Mouse (Mus musculus) hindbrain, embryonic 14.5 days (tissue): ENCODE data around the gene Rbfox2. TPM values are rescaled to one million over a fixed set of nuclear protein-coding genes. Genes with fewer than 3 reads are reported as not detected.

Experiments
- ATAC-seq: fragments of 200-750 bp; cut with Nextera tagmentation; 2 replicates; pipeline ENCODE4 v1.8.0; 2017; ENCODE audit warnings: moderate number of reproducible peaks, mild to moderate bottlenecking, moderate TSS enrichment, moderate library complexity; ENCODE audit not compliant: low FRiP score
- DNase-seq: peaks from one replicate; pipeline ENCODE4 v3.0.0-alpha.2; 2015; ENCODE audit warnings: low spot score
- H3K27ac ChIP-seq: fragments of 300-500 bp; sonication (generic); 2 replicates; pipeline ENCODE4 v1.5.1; 2014; ENCODE audit warnings: mild to moderate bottlenecking, moderate library complexity
- H3K27me3 ChIP-seq: fragments of 300-500 bp; sonication (generic); 2 replicates; pipeline ENCODE4 v1.6.1; 2014; ENCODE audit warnings: mild to moderate bottlenecking, low read length, mixed read lengths; ENCODE audit not compliant: control insufficient read depth, insufficient read depth
- H3K36me3 ChIP-seq: fragments of 300-500 bp; sonication (generic); replicated peaks from 2 replicates; pipeline ENCODE4 v1.6.1; 2014; ENCODE audit not compliant: control insufficient read depth, insufficient read depth
- H3K4me1 ChIP-seq: fragments of 300-500 bp; sonication (generic); replicated peaks from 2 replicates; pipeline ENCODE4 v1.6.1; 2014; ENCODE audit warnings: antibody characterized with exemption, low read length, mixed read lengths; ENCODE audit not compliant: control insufficient read depth, insufficient read depth
- H3K4me2 ChIP-seq: fragments of 300-500 bp; sonication (generic); replicated peaks from 2 replicates; pipeline ENCODE4 v1.6.1; 2014; ENCODE audit warnings: mild to moderate bottlenecking, moderate library complexity
- H3K4me3 ChIP-seq: fragments of 300-500 bp; sonication (generic); replicated peaks from 2 replicates; pipeline ENCODE4 v1.5.1; 2014; ENCODE audit warnings: mild to moderate bottlenecking, low read length
- H3K9ac ChIP-seq: fragments of 300-500 bp; sonication (generic); 2 replicates; pipeline ENCODE4 v1.6.1; 2014
- H3K9me3 ChIP-seq: fragments of 300-500 bp; sonication (generic); 2 replicates; pipeline ENCODE4 v1.6.1; 2016; ENCODE audit warnings: low read length; ENCODE audit not compliant: control insufficient read depth
- WGBS: fragments of 180-500 bp; shearing (Covaris S2); extraction: QIAGEN DNeasy Blood & Tissue Kit; methylation state at CpG from one replicate; pipeline ENCODE4 v1.1.7; 2014; 5-methylcytosine and 5-hydroxymethylcytosine counted together
- polyA plus RNA-seq: library from polyadenylated mRNA; unstranded; fragments of >200 nt; fragmentation: Nextera tagmentation; extraction: Ambion mirVana; gene quantifications from 2 replicates; pipeline ENCODE4 v1.2.1, GENCODE M21; 2014

Rbfox2 gene
- polyA plus RNA-seq, 1 experiment from 2014 or later, result 154 TPM

DNA sequence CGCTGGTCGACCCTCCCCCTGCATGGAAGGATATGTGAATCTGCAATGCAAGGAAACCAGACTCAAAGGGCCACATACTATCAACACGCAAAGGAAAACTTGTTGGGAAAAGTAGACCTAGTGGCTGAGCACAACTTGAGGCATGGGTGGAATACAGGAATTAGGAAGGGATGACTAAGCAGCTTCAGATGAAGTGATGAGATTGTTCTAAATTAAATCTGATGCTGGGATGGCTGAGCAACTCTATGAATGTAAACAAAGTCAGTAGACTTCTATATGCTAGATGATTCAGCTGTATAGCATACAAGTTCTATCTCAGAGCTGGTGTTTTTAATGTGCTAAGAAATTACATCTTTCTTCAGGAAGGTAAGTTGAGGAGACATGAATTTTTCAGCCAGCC is 88.8 kb downstream of the Rbfox2 start:
- ATAC-seq (no peak), DNase-seq (no peak)
- Histone ChIP-seq H3K27me3 (no peaks in the 10 kb centered on the region), H3K4me2 (no peak overlapping the region), H3K36me3 (no peaks in the 10 kb centered on the region), H3K9me3 (no peaks in the 10 kb centered on the region), H3K9ac (no peak overlapping the region), H3K4me3 (no peak overlapping the region), H3K4me1 (peaks cover 6% of the 10 kb centered on the region; the same call in 1 of the 2 replicates), H3K27ac (no peak overlapping the region)
- WGBS, result 97% methylated on average over 3 of the region's 3 CpGs

DNA sequence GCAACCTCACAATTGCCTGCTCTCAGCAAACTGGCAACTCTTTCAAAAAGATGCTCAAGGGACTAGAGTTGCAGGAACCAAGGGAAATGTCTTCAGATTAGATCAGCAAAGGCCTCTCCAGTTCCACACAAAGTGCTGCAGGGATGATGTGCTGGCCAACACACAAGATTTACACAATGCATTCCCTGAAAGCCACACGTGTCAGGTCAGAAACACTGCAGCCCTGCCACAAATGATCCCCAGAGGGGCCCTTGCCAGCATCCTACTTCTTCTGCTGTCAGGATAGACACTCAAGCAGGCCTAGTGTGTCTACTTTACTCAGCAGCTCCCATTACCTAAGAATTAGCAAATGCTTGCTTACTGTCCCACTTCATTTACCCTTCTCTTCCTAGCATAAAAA is 89.3 kb downstream of the Rbfox2 start:
- ATAC-seq (no peak), DNase-seq (no peak)
- no peak overlapping the region for H3K9ac ChIP-seq
- H3K27ac ChIP-seq, result no peak overlapping the region
- H3K36me3 ChIP-seq, result no peaks in the 10 kb centered on the region
- no peaks in the 10 kb centered on the region for H3K9me3 ChIP-seq
- no peaks in the 10 kb centered on the region for H3K27me3 ChIP-seq
- no peak overlapping the region for H3K4me3 ChIP-seq
- no peak overlapping the region for H3K4me2 ChIP-seq
- WGBS, result 65% methylated on average over 1 of the region's 1 CpGs
- H3K4me1 ChIP-seq, result peaks cover 6% of the 10 kb centered on the region; the same call in 1 of the 2 replicates

DNA sequence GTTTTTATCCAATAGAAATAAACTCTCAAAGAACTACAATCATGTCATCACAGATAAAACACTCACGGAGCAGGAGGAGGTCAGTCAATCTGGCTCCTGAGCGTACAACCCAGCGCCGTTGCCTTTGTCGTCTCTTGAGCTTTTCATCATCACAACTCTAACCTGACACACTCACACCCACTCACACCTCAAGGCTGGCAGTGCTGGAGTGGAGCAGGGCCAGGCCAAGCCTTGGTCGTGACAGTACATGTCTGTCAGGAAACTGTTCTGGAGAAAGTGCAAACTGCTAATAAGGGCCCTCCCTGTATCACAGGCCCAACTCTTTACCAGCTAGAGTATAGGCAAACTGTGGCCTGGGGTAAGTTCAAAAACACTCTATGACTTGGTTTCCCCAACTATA is 90.1 kb downstream of the Rbfox2 start:
- H3K9ac ChIP-seq, result no peak overlapping the region
- H3K4me1 ChIP-seq, result peaks cover 6% of the 10 kb centered on the region; the same call in 1 of the 2 replicates
- DNase-seq (no peak), ATAC-seq (no peak)
- no peaks in the 10 kb centered on the region for H3K9me3 ChIP-seq
- no peak overlapping the region for H3K4me3 ChIP-seq
- H3K36me3 ChIP-seq, result no peaks in the 10 kb centered on the region
- H3K4me2 ChIP-seq, result no peak overlapping the region
- H3K27ac ChIP-seq, result no peak overlapping the region
- H3K27me3 ChIP-seq, result no peaks in the 10 kb centered on the region
- WGBS, result 90% methylated on average over 6 of the region's 6 CpGs

- Histone ChIP-seq H3K4me2 (no peak overlapping the region), H3K27ac (peak overlapping the region; percentile 8; the same call in 1 of the 2 replicates), H3K9me3 (no peaks in the 10 kb centered on the region), H3K9ac (no peak overlapping the region), H3K4me1 (peaks cover 6% of the 10 kb centered on the region; the same call in 1 of the 2 replicates), H3K27me3 (no peaks in the 10 kb centered on the region), H3K4me3 (no peak overlapping the region), H3K36me3 (no peaks in the 10 kb centered on the region)
- DNase-seq, result no peak
- ATAC-seq, result no peak
- WGBS, result 29% methylated on average over 5 of the region's 5 CpGs
Observed at GRCm38 (mm10) chr15:77215178-77215800, 91.5 kb downstream of the Rbfox2 start.

GRCm38 (mm10) chr15:77214410-77215107 is 92.2 kb downstream of the Rbfox2 start:
- Histone ChIP-seq H3K9ac (no peak overlapping the region), H3K4me1 (peaks cover 6% of the 10 kb centered on the region; the same call in 1 of the 2 replicates), H3K36me3 (no peaks in the 10 kb centered on the region), H3K4me3 (no peak overlapping the region), H3K27ac (no peak overlapping the region; the same call in 1 of the 2 replicates), H3K9me3 (no peaks in the 10 kb centered on the region), H3K4me2 (no peak overlapping the region), H3K27me3 (no peaks in the 10 kb centered on the region)
- WGBS, result 48% methylated on average over 8 of the region's 8 CpGs
- no peak for DNase-seq
- no peak for ATAC-seq

DNA sequence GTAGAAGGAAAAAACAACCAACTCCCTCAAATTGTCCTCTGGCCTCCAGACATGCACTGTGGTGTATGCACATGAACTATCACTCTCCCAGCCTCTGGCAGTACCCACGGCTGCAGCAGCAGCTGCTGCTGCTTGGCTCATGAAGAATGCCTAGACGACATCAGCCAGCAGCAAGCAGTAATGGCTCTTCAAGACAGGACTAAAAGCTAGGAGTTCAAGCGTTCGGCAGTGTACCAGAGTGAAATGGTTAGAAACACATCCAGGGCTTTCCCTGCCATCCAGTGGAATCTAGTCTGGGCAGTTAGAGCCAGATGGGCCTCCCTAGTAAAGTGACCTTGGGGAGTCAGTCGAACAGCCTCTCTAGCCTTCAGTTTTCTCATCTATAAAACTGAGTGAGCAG is 93.0 kb downstream of the Rbfox2 start:
- 45% methylated on average over 5 of the region's 5 CpGs for WGBS
- Histone ChIP-seq H3K27me3 (no peaks in the 10 kb centered on the region), H3K9me3 (no peaks in the 10 kb centered on the region), H3K4me2 (no peak overlapping the region), H3K36me3 (no peaks in the 10 kb centered on the region), H3K27ac (no peak overlapping the region), H3K9ac (no peak overlapping the region), H3K4me1 (peaks cover 6% of the 10 kb centered on the region; the same call in 1 of the 2 replicates), H3K4me3 (no peak overlapping the region)
- DNase-seq (no peak), ATAC-seq (no peak)

- no peak for ATAC-seq
- Histone ChIP-seq H3K9me3 (no peaks in the 10 kb centered on the region), H3K27me3 (no peaks in the 10 kb centered on the region), H3K4me3 (no peak overlapping the region), H3K9ac (no peak overlapping the region), H3K4me2 (no peak overlapping the region), H3K4me1 (peaks cover 6% of the 10 kb centered on the region; the same call in 1 of the 2 replicates), H3K27ac (no peak overlapping the region), H3K36me3 (no peaks in the 10 kb centered on the region)
- WGBS, result 78% methylated on average over 7 of the region's 7 CpGs
- no peak for DNase-seq
Observed at GRCm38 (mm10) chr15:77212818-77213217, 94.0 kb downstream of the Rbfox2 start.

DNA sequence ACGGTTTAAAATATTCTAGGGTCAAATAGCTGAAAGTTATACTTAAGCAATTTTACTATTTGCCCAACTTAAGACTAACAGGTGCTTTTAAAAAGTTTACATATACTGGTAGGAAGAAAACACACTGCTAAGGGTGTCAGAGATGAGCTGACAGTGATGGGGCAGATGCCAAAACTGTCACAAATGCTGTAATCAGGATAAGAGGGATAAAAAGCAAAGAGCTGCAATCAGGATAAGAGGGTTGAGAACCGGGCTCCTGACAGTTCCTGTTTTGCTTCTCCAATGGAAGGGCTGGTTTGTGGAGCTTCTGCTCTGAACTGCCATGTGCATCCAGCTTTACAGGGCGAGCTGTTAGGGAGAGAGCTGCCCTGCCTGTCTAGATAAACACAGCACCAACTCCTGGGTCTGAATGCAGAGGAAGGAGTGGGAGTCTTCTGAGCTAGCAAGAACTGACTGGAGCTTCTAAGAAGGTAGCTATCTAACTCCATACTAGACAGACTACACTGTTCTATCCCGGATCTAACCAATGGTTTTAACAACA is 94.5 kb downstream of the Rbfox2 start:
- H3K4me3 ChIP-seq, result no peak overlapping the region
- WGBS, result 86% methylated on average over 4 of the region's 4 CpGs

DNA sequence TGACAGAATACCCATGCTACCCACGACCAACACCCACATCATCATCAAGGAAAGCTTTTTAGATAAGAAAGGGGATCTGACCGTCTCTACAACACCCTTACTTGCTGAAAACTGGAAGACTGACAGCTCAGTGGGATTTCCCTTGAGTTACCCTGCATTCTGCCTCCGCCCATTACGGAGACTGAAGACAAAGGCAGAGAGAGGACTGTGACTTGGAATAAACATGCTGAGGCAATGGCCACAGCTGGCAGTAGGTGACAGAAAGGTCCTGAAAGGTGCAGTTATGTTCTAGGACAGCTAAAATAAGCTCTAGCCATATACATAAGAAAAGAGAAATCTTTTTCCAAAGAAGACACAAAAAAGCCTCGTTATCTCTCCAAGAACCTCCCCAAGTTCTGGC is 99.8 kb downstream of the Rbfox2 start:
- H3K9ac ChIP-seq, result no peak overlapping the region
- no peak overlapping the region for H3K4me3 ChIP-seq
- no peaks in the 10 kb centered on the region for H3K27me3 ChIP-seq
- no peak overlapping the region for H3K27ac ChIP-seq
- ATAC-seq (no peak), DNase-seq (no peak)
- H3K36me3 ChIP-seq, result no peaks in the 10 kb centered on the region
- peaks cover 18% of the 10 kb centered on the region for H3K4me1 ChIP-seq
- H3K4me2 ChIP-seq, result no peak overlapping the region
- 75% methylated on average over 5 of the region's 5 CpGs for WGBS
- no peaks in the 10 kb centered on the region for H3K9me3 ChIP-seq

More for the DNA sequence above, 94.5 kb downstream of the Rbfox2 start:
- H3K36me3 ChIP-seq, result no peaks in the 10 kb centered on the region
- H3K9ac ChIP-seq, result no peak overlapping the region
- no peaks in the 10 kb centered on the region for H3K27me3 ChIP-seq
- no peak for ATAC-seq
- no peaks in the 10 kb centered on the region for H3K9me3 ChIP-seq
- H3K4me2 ChIP-seq, result no peak overlapping the region
- peaks cover 5% of the 10 kb centered on the region; the same call in 1 of the 2 replicates for H3K4me1 ChIP-seq
- no peak overlapping the region for H3K27ac ChIP-seq
- DNase-seq, result no peak
